Mouse (Mus musculus) midbrain, postnatal 0 days (tissue): Measurements from ENCODE around the gene Cabp7. TPM values are rescaled to one million over a fixed set of nuclear protein-coding genes. Genes with fewer than 3 reads are reported as not detected.
"Not testable (repeated sequence)": the region's sequence is repeated elsewhere in the genome, so short reads cannot be mapped to it uniquely, and the experiment has no call there.

ENCODE experiments used
- ATAC-seq: fragments of 200-750 bp; cut with Nextera tagmentation; 2 replicates; pipeline ENCODE4 v1.8.0; 2017; ENCODE audit warnings: moderate number of reproducible peaks, mild to moderate bottlenecking, moderate TSS enrichment, moderate library complexity; ENCODE audit not compliant: low FRiP score
- DNase-seq: peaks from one replicate; pipeline ENCODE4 v3.0.0-alpha.2; 2015; ENCODE audit warnings: low spot score
- H3K27ac ChIP-seq: fragments of 300-500 bp; sonication (generic); 2 replicates; pipeline ENCODE4 v1.5.1; 2014; ENCODE audit warnings: low read depth, mild to moderate bottlenecking, low read length, mixed read lengths
- H3K27me3 ChIP-seq: fragments of 300-500 bp; sonication (generic); 2 replicates; pipeline ENCODE4 v1.6.1; 2014; ENCODE audit warnings: low read length, control low read depth, mixed read lengths; ENCODE audit not compliant: insufficient read depth
- H3K36me3 ChIP-seq: fragments of 300-500 bp; sonication (generic); 2 replicates; pipeline ENCODE4 v1.6.1; 2014; ENCODE audit warnings: low read length, control low read depth, mixed read lengths; ENCODE audit not compliant: insufficient read depth
- H3K4me1 ChIP-seq: fragments of 300-500 bp; sonication (generic); 2 replicates; pipeline ENCODE4 v1.6.1; 2014; ENCODE audit warnings: mild to moderate bottlenecking, control low read depth, antibody characterized with exemption, low read length, mixed read lengths; ENCODE audit not compliant: insufficient read depth
- H3K4me2 ChIP-seq: fragments of 300-500 bp; sonication (generic); 2 replicates; pipeline ENCODE4 v1.6.1; 2014; ENCODE audit warnings: low read depth, mild to moderate bottlenecking, low read length, mixed read lengths; ENCODE audit not compliant: poor library complexity, severe bottlenecking
- H3K4me3 ChIP-seq: fragments of 300-500 bp; sonication (generic); 2 replicates; pipeline ENCODE4 v1.5.1; 2014; ENCODE audit warnings: low read depth, mild to moderate bottlenecking, low read length, moderate library complexity
- H3K9ac ChIP-seq: fragments of 300-500 bp; sonication (generic); replicated peaks from 2 replicates; pipeline ENCODE4 v1.6.1; 2014; ENCODE audit warnings: mild to moderate bottlenecking, low read length, moderate library complexity, mixed read lengths; ENCODE audit not compliant: poor library complexity, severe bottlenecking
- H3K9me3 ChIP-seq: fragments of 300-500 bp; sonication (generic); 2 replicates; pipeline ENCODE4 v1.6.1; 2016; ENCODE audit warnings: low read length, control low read depth
- CTCF ChIP-seq: IDR thresholded peaks from 2 replicates; pipeline ENCODE4 v1.5.1; 2016; ENCODE audit warnings: antibody characterized with exemption, mild to moderate bottlenecking
- WGBS: fragments of 180-500 bp; shearing (Covaris S2); extraction: QIAGEN DNeasy Blood & Tissue Kit; methylation state at CpG from one replicate; pipeline ENCODE4 v1.1.7; 2014; 5-methylcytosine and 5-hydroxymethylcytosine counted together
- polyA plus RNA-seq: library from polyadenylated mRNA; unstranded; fragments of >200 nt; fragmentation: Nextera tagmentation; extraction: Ambion mirVana; gene quantifications from 2 replicates; pipeline ENCODE4 v1.2.1, GENCODE M21; 2015
- total RNA-seq: library from RNA; depleted of rRNA; stranded (reverse); fragments of >200 nt; gene quantifications from 2 replicates; pipeline ENCODE4 v1.2.3, GENCODE M21; 2014

The Cabp7 gene
- total and polyA plus RNA-seq, 2 experiments from 2014 or later: 1.8 to 15.7 TPM

DNA sequence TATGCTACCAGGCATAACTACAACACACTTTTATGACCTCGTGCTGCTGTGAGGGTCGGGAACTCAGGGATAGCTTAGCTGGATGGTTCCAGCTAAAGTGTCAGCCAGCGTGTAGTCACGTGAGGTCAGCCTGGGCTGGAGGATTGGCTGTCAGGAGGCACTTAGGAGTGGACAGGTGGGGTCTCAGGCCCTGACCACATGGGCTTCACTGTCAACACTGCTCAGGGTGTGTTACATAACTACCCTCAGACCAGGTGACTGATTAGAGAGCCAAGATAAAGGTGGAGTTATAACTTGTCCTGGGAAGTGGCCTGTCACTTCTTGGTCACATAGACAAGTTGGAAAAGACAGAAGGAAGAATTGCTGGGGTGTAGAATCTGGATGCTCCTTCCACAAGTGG is 31.0 kb downstream of the Cabp7 start:
- Histone ChIP-seq H3K4me3 (no peak overlapping the region), H3K27me3 (no peaks in the 10 kb centered on the region), H3K4me1 (no peaks in the 10 kb centered on the region), H3K4me2 (no peak overlapping the region), H3K36me3 (no peaks in the 10 kb centered on the region), H3K27ac (no peak overlapping the region), H3K9ac (no peak overlapping the region), H3K9me3 (no peaks in the 10 kb centered on the region)
- WGBS: 85% methylated on average over 4 of the region's 4 CpGs
- no peak for TF ChIP-seq CTCF
- ATAC-seq (no peak), DNase-seq (no peak)

DNA sequence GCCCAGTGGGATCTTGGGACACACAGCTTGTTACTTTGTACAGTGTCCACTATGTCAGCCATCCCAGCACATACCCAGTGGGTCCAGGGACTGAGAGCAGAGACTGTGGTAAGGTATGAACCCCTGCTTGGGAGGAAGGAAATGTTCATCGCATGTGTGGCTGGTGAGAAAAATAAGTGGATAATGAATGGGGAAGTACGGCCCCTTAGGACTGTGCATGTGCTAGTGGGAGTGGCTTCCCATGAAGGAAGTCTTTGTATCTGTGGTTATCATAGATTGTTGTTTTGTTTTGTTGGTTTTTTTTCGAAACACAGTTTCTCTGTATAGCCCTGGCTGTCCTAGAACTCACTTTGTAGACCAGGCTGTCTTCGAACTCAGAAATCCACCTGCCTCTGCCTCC is 31.9 kb downstream of the Cabp7 start:
- no peak overlapping the region for H3K4me3 ChIP-seq
- no peaks in the 10 kb centered on the region for H3K27me3 ChIP-seq
- no peak overlapping the region for H3K9ac ChIP-seq
- H3K4me2 ChIP-seq: no peak overlapping the region
- ATAC-seq: no peak
- H3K27ac ChIP-seq: no peak overlapping the region
- WGBS: 91% methylated on average over 4 of the region's 4 CpGs
- DNase-seq: no peak
- no peaks in the 10 kb centered on the region for H3K4me1 ChIP-seq
- no peak for TF ChIP-seq CTCF
- no peaks in the 10 kb centered on the region for H3K9me3 ChIP-seq
- no peaks in the 10 kb centered on the region for H3K36me3 ChIP-seq

DNA sequence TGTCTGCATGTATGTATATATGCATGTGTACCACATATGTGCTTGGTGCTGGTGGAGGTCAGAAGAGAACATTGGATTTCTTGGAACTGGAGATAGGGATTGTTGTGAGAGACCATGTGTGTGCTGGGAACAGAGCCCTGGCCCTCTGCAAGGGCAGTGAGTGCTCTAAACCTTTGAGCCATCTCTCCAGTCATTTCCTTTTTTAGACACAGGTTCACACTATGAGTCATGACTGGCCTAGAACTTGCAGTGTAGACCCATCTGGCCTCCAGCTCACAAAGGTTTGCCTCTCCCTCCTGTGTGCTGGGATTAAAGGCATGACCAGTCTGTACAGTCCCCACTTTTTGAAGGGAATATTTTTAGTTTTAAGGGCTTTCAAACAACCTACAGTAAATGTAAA is 33.8 kb downstream of the Cabp7 start:
- Histone ChIP-seq H3K4me1 (no peaks in the 10 kb centered on the region), H3K9me3 (no peaks in the 10 kb centered on the region), H3K27me3 (no peaks in the 10 kb centered on the region), H3K27ac (no peak overlapping the region), H3K36me3 (no peaks in the 10 kb centered on the region), H3K4me2 (no peak overlapping the region), H3K4me3 (no peak overlapping the region), H3K9ac (no peak overlapping the region)
- TF ChIP-seq CTCF: no peak
- ATAC-seq: no peak
- no peak for DNase-seq

DNA sequence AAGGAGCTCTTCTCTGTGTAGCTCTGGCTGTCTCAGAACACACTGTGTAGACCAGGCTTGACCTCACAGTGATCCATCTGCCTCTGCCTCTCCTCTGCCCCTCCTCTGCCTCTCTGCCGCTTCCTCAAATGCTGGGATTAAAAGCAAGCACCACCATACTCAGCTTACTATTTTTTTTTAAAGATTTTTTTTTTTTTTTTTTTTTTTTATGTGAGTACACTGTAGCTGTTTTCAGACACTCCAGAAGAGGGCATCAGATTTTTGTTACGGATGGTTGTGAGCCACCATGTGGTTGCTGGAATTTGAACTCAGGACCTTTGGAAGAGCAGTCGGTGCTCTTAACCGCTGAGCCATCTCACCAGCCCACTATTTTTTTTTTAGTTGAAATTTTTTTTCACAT is 36.4 kb downstream of the Cabp7 start:
- H3K9ac ChIP-seq, H3K4me1 ChIP-seq, H3K27ac ChIP-seq, H3K9me3 ChIP-seq, H3K4me2 ChIP-seq, H3K36me3 ChIP-seq, ATAC-seq, H3K4me3 ChIP-seq, DNase-seq, H3K27me3 ChIP-seq: not testable (repeated sequence)
- 90% methylated on average over 4 of the region's 4 CpGs for WGBS

- Histone ChIP-seq H3K27ac (no peak overlapping the region), H3K4me2 (peak overlapping the region; percentile 91), H3K9ac (peak overlapping the region; percentile 55), H3K4me1 (0 out of 2 replicates have a peak, but pooled peaks cover 6% of the 10 kb centered on the region), H3K36me3 (0 out of 2 replicates have a peak, but pooled peaks cover 3% of the 10 kb centered on the region), H3K27me3 (no peaks in the 10 kb centered on the region), H3K9me3 (no peaks in the 10 kb centered on the region), H3K4me3 (peak overlapping the region; percentile 80)
- 5% methylated on average over 4 of the region's 4 CpGs for WGBS
- no peak for ATAC-seq
- TF ChIP-seq CTCF: no peak
- DNase-seq: no peak
Observed at GRCm38 (mm10) chr11:4705178-4705577, 41.4 kb downstream of the Cabp7 start.

- H3K36me3 ChIP-seq: 0 out of 2 replicates have a peak, but pooled peaks cover 3% of the 10 kb centered on the region
- H3K9me3 ChIP-seq: no peaks in the 10 kb centered on the region
- no peaks in the 10 kb centered on the region for H3K27me3 ChIP-seq
- peak within 1 kb of the TSS; percentile 90 for H3K9ac ChIP-seq
- peak within 1 kb of the TSS; percentile 91 for H3K4me2 ChIP-seq
- DNase-seq: peak; percentile 96
- H3K27ac ChIP-seq: peak within 1 kb of the TSS; percentile 74
- ATAC-seq: peak; percentile 96
- H3K4me1 ChIP-seq: 0 out of 2 replicates have a peak, but pooled peaks cover 6% of the 10 kb centered on the region
- peak within 1 kb of the TSS; percentile 80 for H3K4me3 ChIP-seq
- WGBS: under 1% methylated on average over 47 of the region's 47 CpGs
- TF ChIP-seq CTCF: no peak; the same call in 1 of the 2 replicates
Observed at GRCm38 (mm10) chr11:4704072-4704964, 42.3 kb downstream of the Cabp7 start, which contains the start of the genes Uqcr10 and Zmat5. TSS of gene Uqcr10 (minus strand) at chr11:4704342. TSS of gene Zmat5 (plus strand) at chr11:4704678.
